Mouse (Mus musculus): ENCODE results near the gene Mfsd2a.

DNA sequence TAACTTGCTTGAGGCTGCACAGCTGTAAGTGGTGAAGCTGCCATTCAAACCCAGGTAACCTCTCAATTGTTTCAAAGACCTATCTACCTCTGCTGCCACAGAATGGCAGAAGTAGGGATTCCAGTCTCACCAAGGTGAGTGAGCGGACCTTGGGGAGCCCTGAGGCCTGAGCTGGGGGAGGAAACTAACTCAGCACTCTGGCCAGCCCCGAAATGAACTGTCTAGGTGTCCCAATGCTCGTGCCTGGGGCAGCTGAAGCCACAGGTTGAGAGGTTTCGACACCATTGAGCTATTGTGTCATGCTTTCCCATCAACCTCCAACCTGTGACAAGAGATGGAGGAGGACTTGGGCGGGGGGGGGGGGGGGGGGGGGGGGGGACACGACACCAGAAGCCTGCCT is 4.7 kb downstream of the Mfsd2a start:
- TF ChIP-seq CTCF (IDR thresholded peaks at IDR 0.05; ENCODE audit: low read depth, low read length) (no peak), POLR2A (IDR thresholded peaks at IDR 0.05; ENCODE audit: insufficient read depth, low read length) (no peak), EP300 (IDR thresholded peaks at IDR 0.05; ENCODE audit: insufficient read depth, low read depth, low read length) (no peak)

All from ES-Bruce4 (cell line).